Mouse (Mus musculus): ENCODE data around the gene Pth2. TPM values are rescaled to one million over a fixed set of nuclear protein-coding genes. Genes with fewer than 3 reads are reported as not detected.
A peak's percentile ranks its signal among the peaks of the same experiment; 100 is the strongest.

Pth2 gene
- total and polyA plus RNA-seq, 3 experiments: not detected

DNA sequence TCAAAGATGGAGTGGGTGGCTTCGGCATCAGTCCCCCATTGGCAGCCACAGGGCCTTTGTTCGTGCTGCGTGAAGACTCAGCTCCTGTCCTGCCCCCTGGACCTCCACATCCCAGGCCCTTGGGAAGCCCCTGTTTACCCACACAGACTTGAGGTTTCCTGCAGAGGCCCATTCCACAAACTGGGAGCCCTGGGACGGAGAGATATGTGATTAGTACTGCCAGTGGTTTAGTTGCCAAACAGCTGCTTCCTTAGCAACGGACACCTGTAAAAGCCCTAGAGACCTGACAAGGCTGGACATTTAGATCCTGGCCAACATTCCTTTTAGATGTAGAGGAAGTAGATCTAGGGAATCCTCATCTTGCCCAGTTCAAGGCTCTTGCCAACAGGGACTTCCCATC, 38.9 kb upstream of the Pth2 start:
- no peaks in the 10 kb centered on the region for H3K79me2 ChIP-seq (replicated peaks; ENCODE audit: control insufficient read depth, insufficient read depth, low read length)
- no peak overlapping the region for H3K4me3 ChIP-seq
- no peak for TF ChIP-seq EP300 (IDR thresholded peaks at IDR 0.05; ENCODE audit: insufficient read depth, low read depth, low read length)
- TF ChIP-seq CTCF (IDR thresholded peaks at IDR 0.05): no peak
- TF ChIP-seq POLR2A (IDR thresholded peaks at IDR 0.05; ENCODE audit: insufficient read depth, low read depth, low read length): no peak
- no peak overlapping the region for H3K9ac ChIP-seq (ENCODE audit: low read depth, low read length)
- intact Hi-C loops (cut with DNase I): no loop called here
- no peak overlapping the region for H3K27ac ChIP-seq
- 55% methylated on average over 5 of the region's 5 CpGs for WGBS
- DNase-seq: no peak
- H3K36me3 ChIP-seq (ENCODE audit: control insufficient read depth, insufficient read depth, low read length): no peaks in the 10 kb centered on the region
- H3K27me3 ChIP-seq (ENCODE audit: control insufficient read depth, insufficient read depth, low read length): no peaks in the 10 kb centered on the region
- peaks cover 2% of the 10 kb centered on the region for H3K4me1 ChIP-seq (ENCODE audit: control insufficient read depth, insufficient read depth, low read length)

DNA sequence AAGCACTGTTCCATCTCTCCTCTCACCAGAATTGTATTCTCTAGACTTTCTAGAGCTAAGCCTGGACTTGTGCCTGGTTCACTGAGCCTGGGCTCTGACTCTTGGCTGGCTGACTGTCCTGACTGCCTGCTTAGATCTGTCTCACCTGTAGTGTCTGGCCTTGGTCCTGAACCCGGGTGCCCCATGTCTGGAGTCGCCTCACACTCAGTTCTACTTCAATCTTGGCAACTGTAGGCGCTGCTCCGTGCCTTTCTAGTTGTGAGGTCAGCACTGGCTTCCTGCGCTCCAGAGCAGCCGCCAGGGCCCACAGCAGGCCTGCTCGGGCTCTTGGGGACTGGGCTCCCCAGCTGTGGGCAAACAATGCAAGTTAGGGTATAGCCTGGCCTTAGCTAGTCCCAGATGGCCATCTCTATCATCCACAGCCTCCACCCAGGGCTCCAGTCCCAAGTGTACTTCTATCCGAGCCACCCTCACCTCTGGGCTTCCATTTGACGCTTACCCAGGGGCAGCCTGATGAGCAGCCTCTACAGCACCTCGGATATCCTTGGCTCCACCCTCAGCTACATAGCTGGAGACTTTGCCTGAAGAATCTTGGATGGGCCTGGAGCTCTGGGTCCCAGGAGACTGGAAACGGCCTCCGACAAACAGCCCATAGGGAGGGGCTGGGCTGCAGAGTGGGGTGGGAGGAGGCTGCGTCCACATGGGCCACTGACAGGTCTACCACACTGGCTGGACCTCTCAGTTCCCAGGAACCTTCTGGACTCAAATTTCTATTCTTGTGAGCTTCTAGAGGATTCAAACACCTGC, 36.2 kb upstream of the Pth2 start:
- Histone ChIP-seq H3K27ac (peak overlapping the region; percentile 31; the same call in 1 of the 2 replicates), H3K4me3 (no peak overlapping the region), H3K4me1 (ENCODE audit: control insufficient read depth, insufficient read depth, low read length) (peaks cover 2% of the 10 kb centered on the region), H3K79me2 (replicated peaks; ENCODE audit: control insufficient read depth, insufficient read depth, low read length) (no peaks in the 10 kb centered on the region), H3K9ac (ENCODE audit: low read depth, low read length) (no peak overlapping the region), H3K36me3 (ENCODE audit: control insufficient read depth, insufficient read depth, low read length) (no peaks in the 10 kb centered on the region), H3K27me3 (ENCODE audit: control insufficient read depth, insufficient read depth, low read length) (no peaks in the 10 kb centered on the region)
- TF ChIP-seq EP300 (IDR thresholded peaks at IDR 0.05; ENCODE audit: insufficient read depth, low read depth, low read length) (no peak), CTCF (IDR thresholded peaks at IDR 0.05) (no peak), POLR2A (IDR thresholded peaks at IDR 0.05; ENCODE audit: insufficient read depth, low read depth, low read length) (no peak)
- WGBS: 72% methylated on average over 13 of the region's 13 CpGs
- intact Hi-C loops (cut with DNase I): no loop called here
- peak in 1 of 2 experiments; percentile 54 for DNase-seq

DNA sequence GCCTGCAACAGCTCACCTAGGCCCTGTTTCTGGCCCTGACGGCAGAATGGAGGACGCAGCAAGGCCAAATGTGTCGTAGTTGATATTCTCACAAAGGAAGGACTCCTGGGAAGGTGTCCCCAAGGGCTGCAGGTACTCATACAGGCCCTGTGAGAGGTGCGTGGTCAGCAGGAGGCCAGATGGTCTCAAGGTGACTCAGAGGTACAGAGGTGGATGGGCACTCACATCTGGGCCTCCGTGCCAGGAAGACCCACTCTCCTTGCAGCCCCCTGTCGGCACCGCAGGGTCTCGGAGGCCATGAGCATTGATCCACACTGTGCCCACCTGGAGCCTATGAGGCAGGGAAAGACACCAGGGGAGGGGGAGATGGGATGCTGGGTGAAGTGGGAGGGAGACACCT, 35.3 kb upstream of the Pth2 start:
- Histone ChIP-seq H3K4me1 (ENCODE audit: control insufficient read depth, insufficient read depth, low read length) (peaks cover 2% of the 10 kb centered on the region), H3K36me3 (ENCODE audit: control insufficient read depth, insufficient read depth, low read length) (no peaks in the 10 kb centered on the region), H3K9ac (ENCODE audit: low read depth, low read length) (no peak overlapping the region), H3K4me3 (no peak overlapping the region), H3K79me2 (replicated peaks; ENCODE audit: control insufficient read depth, insufficient read depth, low read length) (no peaks in the 10 kb centered on the region), H3K27me3 (ENCODE audit: control insufficient read depth, insufficient read depth, low read length) (no peaks in the 10 kb centered on the region), H3K27ac (no peak overlapping the region)
- 97% methylated on average over 8 of the region's 8 CpGs for WGBS
- no peak for DNase-seq
- TF ChIP-seq EP300 (IDR thresholded peaks at IDR 0.05; ENCODE audit: insufficient read depth, low read depth, low read length) (no peak), CTCF (IDR thresholded peaks at IDR 0.05) (no peak), POLR2A (IDR thresholded peaks at IDR 0.05; ENCODE audit: insufficient read depth, low read depth, low read length) (no peak)
- intact Hi-C loops (cut with DNase I): no loop called here

DNA sequence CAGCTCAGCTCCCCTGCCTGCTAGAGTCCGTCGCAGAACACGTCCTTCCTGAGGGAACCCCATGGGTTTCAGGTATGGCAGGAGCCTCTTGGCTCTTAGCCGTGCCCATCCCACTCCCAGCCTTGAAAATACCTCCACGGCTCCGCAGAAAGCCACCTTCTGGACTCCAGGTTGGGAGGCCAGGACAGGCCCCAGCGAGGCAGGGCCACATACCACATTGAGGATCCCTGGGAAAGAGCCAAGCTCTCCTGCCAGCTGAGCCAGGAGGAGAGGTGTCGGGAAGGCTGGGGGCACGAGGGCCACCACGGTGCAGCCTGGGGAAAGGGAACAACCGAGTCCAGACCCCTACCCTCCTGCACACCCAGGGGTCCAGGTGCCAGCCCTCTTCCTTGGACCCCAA, 33.5 kb upstream of the Pth2 start:
- peaks cover 5% of the 10 kb centered on the region; the same call in 1 of the 2 replicates for H3K4me1 ChIP-seq (ENCODE audit: control insufficient read depth, insufficient read depth, low read length)
- no peaks in the 10 kb centered on the region for H3K79me2 ChIP-seq (replicated peaks; ENCODE audit: control insufficient read depth, insufficient read depth, low read length)
- no peak overlapping the region for H3K4me3 ChIP-seq
- no peak for DNase-seq
- no peak overlapping the region for H3K9ac ChIP-seq (ENCODE audit: low read depth, low read length)
- WGBS: 81% methylated on average over 11 of the region's 11 CpGs
- H3K36me3 ChIP-seq (ENCODE audit: control insufficient read depth, insufficient read depth, low read length): no peaks in the 10 kb centered on the region
- TF ChIP-seq CTCF (IDR thresholded peaks at IDR 0.05) (no peak), EP300 (IDR thresholded peaks at IDR 0.05; ENCODE audit: insufficient read depth, low read depth, low read length) (no peak), POLR2A (IDR thresholded peaks at IDR 0.05; ENCODE audit: insufficient read depth, low read depth, low read length) (no peak)
- intact Hi-C loops (cut with DNase I): no loop called here
- H3K27ac ChIP-seq: no peak overlapping the region
- no peaks in the 10 kb centered on the region for H3K27me3 ChIP-seq (ENCODE audit: control insufficient read depth, insufficient read depth, low read length)

DNA sequence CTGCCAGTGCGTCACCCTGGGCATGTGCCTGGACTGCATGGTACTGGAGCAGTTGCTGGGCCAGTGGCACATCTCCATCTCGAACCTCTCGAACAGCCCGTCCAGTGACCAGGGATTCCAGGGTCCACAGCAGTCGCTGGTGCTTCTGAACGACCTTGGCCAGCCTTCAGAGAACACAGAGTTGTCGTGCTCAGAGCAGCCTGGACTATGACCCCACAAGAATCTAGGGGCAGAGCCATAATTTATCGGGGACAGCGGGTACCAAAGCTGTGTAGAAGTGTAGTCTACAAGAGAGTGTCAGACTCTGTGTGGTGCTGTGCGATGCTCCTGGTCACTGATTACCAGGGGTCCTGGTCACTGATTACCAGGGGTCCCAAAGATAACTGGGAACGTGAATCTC, 32.9 kb upstream of the Pth2 start:
- WGBS: 84% methylated on average over 11 of the region's 11 CpGs
- Histone ChIP-seq H3K4me3 (no peak overlapping the region), H3K4me1 (ENCODE audit: control insufficient read depth, insufficient read depth, low read length) (peaks cover 5% of the 10 kb centered on the region; the same call in 1 of the 2 replicates), H3K36me3 (ENCODE audit: control insufficient read depth, insufficient read depth, low read length) (no peaks in the 10 kb centered on the region), H3K27ac (peak overlapping the region; percentile 5; the same call in 1 of the 2 replicates), H3K27me3 (ENCODE audit: control insufficient read depth, insufficient read depth, low read length) (no peaks in the 10 kb centered on the region), H3K79me2 (replicated peaks; ENCODE audit: control insufficient read depth, insufficient read depth, low read length) (no peaks in the 10 kb centered on the region), H3K9ac (ENCODE audit: low read depth, low read length) (no peak overlapping the region)
- no peak for DNase-seq
- no peak for TF ChIP-seq POLR2A (IDR thresholded peaks at IDR 0.05; ENCODE audit: insufficient read depth, low read depth, low read length)
- intact Hi-C loops (cut with DNase I): no loop called here

DNA sequence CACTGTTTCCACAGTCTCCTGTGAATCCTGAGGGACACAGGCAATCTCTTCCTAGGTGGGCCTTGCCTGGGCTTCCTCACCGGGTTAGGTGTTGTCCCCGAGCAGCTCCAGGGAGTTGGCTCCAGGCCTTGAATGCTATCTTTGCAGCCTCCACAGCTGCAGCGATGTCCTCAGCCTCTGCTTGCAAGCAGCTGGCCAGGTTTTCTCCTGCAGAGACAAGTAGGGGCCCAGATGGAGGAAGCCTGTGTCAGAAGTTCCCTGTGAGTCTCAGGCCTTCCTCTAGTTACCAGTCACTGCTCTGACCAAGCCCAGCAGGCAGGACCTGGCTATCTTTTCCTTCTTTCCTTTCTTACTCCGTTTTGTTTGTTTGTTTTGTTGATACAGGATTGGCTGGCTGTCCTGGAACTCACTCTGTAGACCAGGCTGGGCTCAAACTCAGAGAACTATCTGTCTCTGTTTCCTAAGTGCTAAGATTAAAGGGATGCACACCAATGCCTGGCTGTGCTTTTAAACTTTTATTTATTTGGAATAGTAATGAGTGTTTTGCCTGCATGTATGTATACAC, 32.2 kb upstream of the Pth2 start:
- Histone ChIP-seq H3K79me2 (replicated peaks; ENCODE audit: control insufficient read depth, insufficient read depth, low read length) (no peaks in the 10 kb centered on the region), H3K9ac (ENCODE audit: low read depth, low read length) (no peak overlapping the region), H3K4me1 (ENCODE audit: control insufficient read depth, insufficient read depth, low read length) (peaks cover 5% of the 10 kb centered on the region; the same call in 1 of the 2 replicates), H3K27ac (peak overlapping the region; percentile 5), H3K4me3 (no peak overlapping the region), H3K27me3 (ENCODE audit: control insufficient read depth, insufficient read depth, low read length) (no peaks in the 10 kb centered on the region), H3K36me3 (ENCODE audit: control insufficient read depth, insufficient read depth, low read length) (peaks cover 2% of the 10 kb centered on the region)
- no peak for TF ChIP-seq CTCF (IDR thresholded peaks at IDR 0.05)
- 38% methylated on average over 4 of the region's 4 CpGs for WGBS
- intact Hi-C loops (cut with DNase I): no loop called here
- DNase-seq: peak in 1 of 2 experiments; percentile 53

Data from heart, adult 2 months (tissue).